Mouse (Mus musculus) liver, adult 2 months (tissue): Measurements from ENCODE around the gene Ift122. TPM values are rescaled to one million over a fixed set of nuclear protein-coding genes. Genes with fewer than 3 reads are reported as not detected.

ENCODE experiments used
- DNase-seq: peaks from one replicate; pipeline ENCODE4 v3.0.0-alpha.2; 2011; ENCODE audit warnings: low read depth, low spot score; ENCODE audit errors: extremely low read depth
- H3K27ac ChIP-seq: fragments of 200-500 bp; replicated peaks from 2 replicates; pipeline ENCODE4 v1.5.1; 2012; ENCODE audit warnings: low read depth, mild to moderate bottlenecking, control low read depth, inconsistent platforms, low read length; ENCODE audit not compliant: insufficient read depth
- H3K27me3 ChIP-seq: fragments of 200-500 bp; 2 replicates; pipeline ENCODE4 v1.6.1; 2012; ENCODE audit warnings: mild to moderate bottlenecking, moderate library complexity, low read length, inconsistent platforms; ENCODE audit not compliant: control insufficient read depth, insufficient read depth
- H3K36me3 ChIP-seq: fragments of 200-500 bp; 2 replicates; pipeline ENCODE4 v1.6.1; 2012; ENCODE audit warnings: low read length, inconsistent platforms; ENCODE audit not compliant: control insufficient read depth, insufficient read depth
- H3K4me1 ChIP-seq: fragments of 200-500 bp; 2 replicates; pipeline ENCODE4 v1.6.1; 2011; ENCODE audit warnings: low read length; ENCODE audit not compliant: control insufficient read depth, insufficient read depth
- H3K4me3 ChIP-seq: fragments of 200-500 bp; 2 replicates; pipeline ENCODE4 v1.5.1; 2011; ENCODE audit warnings: low read depth, mild to moderate bottlenecking, control low read depth, low read length, moderate library complexity; ENCODE audit not compliant: insufficient read depth
- H3K79me2 ChIP-seq: fragments of 200-500 bp; 2 replicates; pipeline ENCODE4 v1.6.1; 2012; ENCODE audit warnings: inconsistent platforms, mild to moderate bottlenecking, low read length, moderate library complexity; ENCODE audit not compliant: control insufficient read depth, insufficient read depth
- H3K9ac ChIP-seq: fragments of 200-500 bp; 2 replicates; pipeline ENCODE4 v1.6.1; 2012; ENCODE audit warnings: low read depth, mild to moderate bottlenecking, control low read depth, inconsistent platforms, low read length
- CTCF ChIP-seq: fragments of 200-500 bp; IDR thresholded peaks from 2 replicates; pipeline ENCODE4 v1.5.1; 2011; ENCODE audit warnings: low read depth, low read length, control low read depth
- POLR2A ChIP-seq: fragments of 200-500 bp; IDR thresholded peaks from 2 replicates; pipeline ENCODE4 v1.6.1; 2011; ENCODE audit warnings: low read length, control low read depth; ENCODE audit not compliant: insufficient read depth; ENCODE audit errors: extremely low read depth
- WGBS: fragments of 180-500 bp; shearing (Covaris S2); methylation state at CpG from one replicate; pipeline ENCODE4 v1.1.7; 2018; 5-methylcytosine and 5-hydroxymethylcytosine counted together
- polyA plus RNA-seq: library from polyadenylated mRNA; depleted of rRNA; stranded (reverse); fragments of >200 nt; gene quantifications from 2 replicates; pipeline ENCODE4 v1.2.3, GENCODE M21; 2012
- total RNA-seq: library from RNA; depleted of rRNA; stranded (reverse); fragments of >200 nt; gene quantifications from 2 replicates; pipeline ENCODE4 v1.2.3, GENCODE M21; 2014

Gene Ift122
- total and polyA plus RNA-seq, 2 experiments = 2.0 to 3.0 TPM

- Histone ChIP-seq H3K27ac (no peak overlapping the region), H3K27me3 (no peaks in the 10 kb centered on the region), H3K79me2 (no peaks in the 10 kb centered on the region), H3K4me3 (no peak overlapping the region), H3K36me3 (no peaks in the 10 kb centered on the region), H3K9ac (no peak overlapping the region), H3K4me1 (no peaks in the 10 kb centered on the region)
- WGBS = 97% methylated on average over 15 of the region's 15 CpGs
- no peak for DNase-seq
- TF ChIP-seq POLR2A (no peak), CTCF (no peak)
Observed at GRCm38 (mm10) chr6:115914511-115915202, 61.4 kb downstream of the Ift122 start.

- Histone ChIP-seq H3K79me2 (no peaks in the 10 kb centered on the region), H3K27ac (no peak overlapping the region), H3K4me3 (no peak overlapping the region), H3K36me3 (no peaks in the 10 kb centered on the region), H3K27me3 (no peaks in the 10 kb centered on the region), H3K4me1 (no peaks in the 10 kb centered on the region), H3K9ac (no peak overlapping the region)
- 80% methylated on average over 17 of the region's 17 CpGs for WGBS
- DNase-seq = no peak
- TF ChIP-seq POLR2A = no peak
- no peak for TF ChIP-seq CTCF
Observed at GRCm38 (mm10) chr6:115915601-115916445, 62.6 kb downstream of the Ift122 start.

DNA sequence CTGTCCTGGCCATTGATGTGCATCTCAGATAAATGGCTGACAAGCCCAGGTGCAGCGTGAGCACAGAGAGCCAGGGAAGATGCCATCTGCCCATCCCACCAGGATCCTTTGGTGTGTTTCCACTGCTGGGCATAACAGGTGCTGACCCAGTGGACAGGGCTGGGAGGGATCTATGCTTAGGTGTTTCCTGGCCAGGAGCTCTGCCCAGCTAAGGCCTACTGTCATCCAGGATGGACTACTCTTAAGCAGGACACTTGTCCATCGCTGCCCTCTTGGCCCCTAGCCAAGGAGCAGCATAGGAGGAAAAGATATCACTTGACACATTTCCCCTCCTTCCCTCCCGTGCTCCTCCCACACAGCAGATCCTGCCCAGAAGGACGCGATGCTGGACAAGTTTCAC, 63.3 kb downstream of the Ift122 start:
- TF ChIP-seq CTCF (no peak), POLR2A (no peak)
- no peaks in the 10 kb centered on the region for H3K79me2 ChIP-seq
- no peak overlapping the region for H3K4me3 ChIP-seq
- DNase-seq = no peak
- 77% methylated on average over 5 of the region's 5 CpGs for WGBS
- no peaks in the 10 kb centered on the region for H3K4me1 ChIP-seq
- H3K36me3 ChIP-seq = no peaks in the 10 kb centered on the region
- H3K9ac ChIP-seq = no peak overlapping the region
- H3K27me3 ChIP-seq = no peaks in the 10 kb centered on the region
- H3K27ac ChIP-seq = no peak overlapping the region

- WGBS = 100% methylated on average over 1 of the region's 1 CpGs
- no peak overlapping the region for H3K4me3 ChIP-seq
- H3K4me1 ChIP-seq = no peaks in the 10 kb centered on the region
- no peak overlapping the region for H3K27ac ChIP-seq
- no peaks in the 10 kb centered on the region for H3K79me2 ChIP-seq
- DNase-seq = no peak
- H3K27me3 ChIP-seq = no peaks in the 10 kb centered on the region
- TF ChIP-seq CTCF = no peak
- no peak for TF ChIP-seq POLR2A
- no peaks in the 10 kb centered on the region for H3K36me3 ChIP-seq
- no peak overlapping the region for H3K9ac ChIP-seq
Observed at GRCm38 (mm10) chr6:115918615-115919014, 65.3 kb downstream of the Ift122 start.

DNA sequence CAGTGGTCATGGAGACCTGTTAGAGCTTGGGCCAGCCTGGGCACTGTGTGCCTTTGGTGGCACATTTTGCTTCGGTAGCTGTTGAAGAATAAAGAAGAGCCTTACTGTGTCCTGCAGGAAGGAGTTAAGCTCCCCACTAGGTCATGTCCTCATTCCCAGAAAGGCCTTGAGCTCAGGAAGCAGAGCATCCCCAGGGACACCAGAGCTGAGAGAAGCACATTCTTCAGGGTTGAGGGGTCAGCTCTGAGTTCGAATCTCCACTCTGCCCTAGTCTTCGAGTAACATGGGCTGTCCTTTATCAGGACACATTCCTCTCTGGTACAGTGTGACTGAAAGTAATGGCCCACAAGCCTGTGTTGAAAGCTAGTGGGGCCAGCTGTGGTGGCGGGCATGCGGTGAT, 66.6 kb downstream of the Ift122 start:
- no peaks in the 10 kb centered on the region for H3K36me3 ChIP-seq
- no peak overlapping the region for H3K27ac ChIP-seq
- 88% methylated on average over 5 of the region's 5 CpGs for WGBS
- no peak overlapping the region for H3K4me3 ChIP-seq
- H3K79me2 ChIP-seq = no peaks in the 10 kb centered on the region
- H3K27me3 ChIP-seq = no peaks in the 10 kb centered on the region
- no peak overlapping the region for H3K9ac ChIP-seq
- TF ChIP-seq POLR2A = no peak
- TF ChIP-seq CTCF = no peak
- no peaks in the 10 kb centered on the region for H3K4me1 ChIP-seq
- no peak for DNase-seq

- no peak for TF ChIP-seq POLR2A
- Histone ChIP-seq H3K27me3 (no peaks in the 10 kb centered on the region), H3K36me3 (no peaks in the 10 kb centered on the region), H3K27ac (no peak overlapping the region), H3K4me1 (no peaks in the 10 kb centered on the region), H3K79me2 (no peaks in the 10 kb centered on the region), H3K9ac (no peak overlapping the region), H3K4me3 (no peak overlapping the region)
- 63% methylated on average over 6 of the region's 6 CpGs for WGBS
- DNase-seq = no peak
Observed at GRCm38 (mm10) chr6:115924829-115925228, 71.6 kb downstream of the Ift122 start.
